Mouse (Mus musculus): Measurements from ENCODE around the gene Sorl1. TPM values are rescaled to one million over a fixed set of nuclear protein-coding genes. Genes with fewer than 3 reads are reported as not detected.

The Sorl1 gene
- polyA plus RNA-seq, 1 experiment from 2014 or later = 15.5 TPM

- H3K9me3 ChIP-seq (ENCODE audit: control insufficient read depth, low read depth, low read length) = no peaks in the 10 kb centered on the region
- H3K4me2 ChIP-seq (replicated peaks; ENCODE audit: low read depth, low read length) = no peak overlapping the region
- H3K27me3 ChIP-seq (ENCODE audit: control insufficient read depth, insufficient read depth, low read length) = no peaks in the 10 kb centered on the region
- ATAC-seq (ENCODE audit: insufficient number of reproducible peaks, insufficient read depth, low FRiP score, low read depth) = no peak
- no peak overlapping the region for H3K4me3 ChIP-seq (ENCODE audit: low read depth, low read length)
- H3K27ac ChIP-seq (ENCODE audit: low read length) = no peak overlapping the region
- 70% methylated on average over 4 of the region's 4 CpGs for WGBS
- H3K4me1 ChIP-seq (ENCODE audit: control insufficient read depth, insufficient read depth, low read length) = no peaks in the 10 kb centered on the region; the same call in 1 of the 2 replicates
- no peak overlapping the region for H3K9ac ChIP-seq (replicated peaks; ENCODE audit: low read depth, low read length)
- no peaks in the 10 kb centered on the region for H3K36me3 ChIP-seq (ENCODE audit: control insufficient read depth, insufficient read depth, low read length)
Observed at GRCm38 (mm10) chr9:41925721-41926120, 198.4 kb downstream of the Sorl1 start.

GRCm38 (mm10) chr9:41924140-41924539 lies 200.0 kb downstream of the Sorl1 start:
- ATAC-seq (ENCODE audit: insufficient number of reproducible peaks, insufficient read depth, low FRiP score, low read depth) = no peak
- no peak overlapping the region for H3K4me2 ChIP-seq (replicated peaks; ENCODE audit: low read depth, low read length)
- 54% methylated on average over 2 of the region's 2 CpGs for WGBS
- no peaks in the 10 kb centered on the region; the same call in 1 of the 2 replicates for H3K4me1 ChIP-seq (ENCODE audit: control insufficient read depth, insufficient read depth, low read length)
- H3K4me3 ChIP-seq (ENCODE audit: low read depth, low read length) = no peak overlapping the region
- H3K9me3 ChIP-seq (ENCODE audit: control insufficient read depth, low read depth, low read length) = no peaks in the 10 kb centered on the region
- no peak overlapping the region for H3K9ac ChIP-seq (replicated peaks; ENCODE audit: low read depth, low read length)
- no peaks in the 10 kb centered on the region for H3K36me3 ChIP-seq (ENCODE audit: control insufficient read depth, insufficient read depth, low read length)
- no peaks in the 10 kb centered on the region for H3K27me3 ChIP-seq (ENCODE audit: control insufficient read depth, insufficient read depth, low read length)
- peak overlapping the region; percentile 44; the same call in 1 of the 2 replicates for H3K27ac ChIP-seq (ENCODE audit: low read length)

- no peaks in the 10 kb centered on the region for H3K36me3 ChIP-seq (ENCODE audit: control insufficient read depth, insufficient read depth, low read length)
- ATAC-seq (ENCODE audit: insufficient number of reproducible peaks, insufficient read depth, low FRiP score, low read depth) = no peak
- no peak overlapping the region for H3K27ac ChIP-seq (ENCODE audit: low read length)
- no peak overlapping the region for H3K4me2 ChIP-seq (replicated peaks; ENCODE audit: low read depth, low read length)
- no peak overlapping the region for H3K4me3 ChIP-seq (ENCODE audit: low read depth, low read length)
- no peak overlapping the region for H3K9ac ChIP-seq (replicated peaks; ENCODE audit: low read depth, low read length)
- H3K9me3 ChIP-seq (ENCODE audit: control insufficient read depth, low read depth, low read length) = no peaks in the 10 kb centered on the region
- H3K4me1 ChIP-seq (ENCODE audit: control insufficient read depth, insufficient read depth, low read length) = peaks cover 3% of the 10 kb centered on the region; the same call in 1 of the 2 replicates
- WGBS = 80% methylated on average over 6 of the region's 6 CpGs
- H3K27me3 ChIP-seq (ENCODE audit: control insufficient read depth, insufficient read depth, low read length) = no peaks in the 10 kb centered on the region
Observed at GRCm38 (mm10) chr9:41922416-41922815, 201.7 kb downstream of the Sorl1 start.

GRCm38 (mm10) chr9:41918657-41919380 lies 205.3 kb downstream of the Sorl1 start:
- Histone ChIP-seq H3K36me3 (ENCODE audit: control insufficient read depth, insufficient read depth, low read length) (no peaks in the 10 kb centered on the region), H3K4me2 (replicated peaks; ENCODE audit: low read depth, low read length) (no peak overlapping the region), H3K27ac (ENCODE audit: low read length) (no peak overlapping the region), H3K4me1 (ENCODE audit: control insufficient read depth, insufficient read depth, low read length) (0 out of 2 replicates have a peak, but pooled peaks cover 3% of the 10 kb centered on the region), H3K4me3 (ENCODE audit: low read depth, low read length) (no peak overlapping the region), H3K9me3 (ENCODE audit: control insufficient read depth, low read depth, low read length) (no peaks in the 10 kb centered on the region), H3K9ac (replicated peaks; ENCODE audit: low read depth, low read length) (no peak overlapping the region), H3K27me3 (ENCODE audit: control insufficient read depth, insufficient read depth, low read length) (no peaks in the 10 kb centered on the region)
- ATAC-seq (ENCODE audit: insufficient number of reproducible peaks, insufficient read depth, low FRiP score, low read depth) = no peak
- WGBS = 67% methylated on average over 14 of the region's 14 CpGs

GRCm38 (mm10) chr9:41918155-41918554 lies 205.9 kb downstream of the Sorl1 start:
- Histone ChIP-seq H3K4me2 (replicated peaks; ENCODE audit: low read depth, low read length) (no peak overlapping the region), H3K27ac (ENCODE audit: low read length) (no peak overlapping the region), H3K9ac (replicated peaks; ENCODE audit: low read depth, low read length) (no peak overlapping the region), H3K36me3 (ENCODE audit: control insufficient read depth, insufficient read depth, low read length) (no peaks in the 10 kb centered on the region), H3K4me3 (ENCODE audit: low read depth, low read length) (no peak overlapping the region), H3K4me1 (ENCODE audit: control insufficient read depth, insufficient read depth, low read length) (0 out of 2 replicates have a peak, but pooled peaks cover 3% of the 10 kb centered on the region), H3K9me3 (ENCODE audit: control insufficient read depth, low read depth, low read length) (no peaks in the 10 kb centered on the region), H3K27me3 (ENCODE audit: control insufficient read depth, insufficient read depth, low read length) (no peaks in the 10 kb centered on the region)
- WGBS = 67% methylated on average over 4 of the region's 4 CpGs
- ATAC-seq (ENCODE audit: insufficient number of reproducible peaks, insufficient read depth, low FRiP score, low read depth) = no peak

- Histone ChIP-seq H3K36me3 (ENCODE audit: control insufficient read depth, insufficient read depth, low read length) (no peaks in the 10 kb centered on the region), H3K9me3 (ENCODE audit: control insufficient read depth, low read depth, low read length) (no peaks in the 10 kb centered on the region), H3K4me1 (ENCODE audit: control insufficient read depth, insufficient read depth, low read length) (0 out of 2 replicates have a peak, but pooled peaks cover 3% of the 10 kb centered on the region), H3K4me3 (ENCODE audit: low read depth, low read length) (no peak overlapping the region), H3K27ac (ENCODE audit: low read length) (no peak overlapping the region), H3K9ac (replicated peaks; ENCODE audit: low read depth, low read length) (no peak overlapping the region), H3K4me2 (replicated peaks; ENCODE audit: low read depth, low read length) (no peak overlapping the region), H3K27me3 (ENCODE audit: control insufficient read depth, insufficient read depth, low read length) (no peaks in the 10 kb centered on the region)
- no peak for ATAC-seq (ENCODE audit: insufficient number of reproducible peaks, insufficient read depth, low FRiP score, low read depth)
- 88% methylated on average over 8 of the region's 8 CpGs for WGBS
Observed at GRCm38 (mm10) chr9:41915571-41915970, 208.5 kb downstream of the Sorl1 start.

Other genes starting within 250 kb of the Sorl1 start
- 59.6 and 69.5 TPM in 2 replicates for gene Sc5d, start 140.0 kb upstream of the Sorl1 start, polyA plus RNA-seq (2014; fragmentation: Nextera tagmentation; extraction: Ambion mirVana)

All from stomach, embryonic 14.5 days (tissue).